Mouse (Mus musculus) ES-E14 (cell line): Measurements from ENCODE around the gene E2f1.

Experiments used
- CHD2 ChIP-seq: IDR thresholded peaks from 2 replicates; pipeline ENCODE4 v1.6.1; 2014; ENCODE audit warnings: mild to moderate bottlenecking, low read depth, low read length, inconsistent platforms
- HCFC1 ChIP-seq: IDR thresholded peaks from 2 replicates; pipeline ENCODE4 v1.6.1; 2012; ENCODE audit warnings: low read length, inconsistent platforms, borderline replicate concordance; ENCODE audit not compliant: insufficient read depth
- MAFK ChIP-seq: IDR thresholded peaks from 2 replicates; pipeline ENCODE4 v1.6.1; 2014; ENCODE audit warnings: mild to moderate bottlenecking, low read depth, low read length, inconsistent platforms; ENCODE audit not compliant: insufficient read depth
- ZC3H11A ChIP-seq: IDR thresholded peaks from 2 replicates; pipeline ENCODE4 v1.6.1; 2012; ENCODE audit warnings: low read depth, mild to moderate bottlenecking, inconsistent platforms, low read length, borderline replicate concordance

DNA sequence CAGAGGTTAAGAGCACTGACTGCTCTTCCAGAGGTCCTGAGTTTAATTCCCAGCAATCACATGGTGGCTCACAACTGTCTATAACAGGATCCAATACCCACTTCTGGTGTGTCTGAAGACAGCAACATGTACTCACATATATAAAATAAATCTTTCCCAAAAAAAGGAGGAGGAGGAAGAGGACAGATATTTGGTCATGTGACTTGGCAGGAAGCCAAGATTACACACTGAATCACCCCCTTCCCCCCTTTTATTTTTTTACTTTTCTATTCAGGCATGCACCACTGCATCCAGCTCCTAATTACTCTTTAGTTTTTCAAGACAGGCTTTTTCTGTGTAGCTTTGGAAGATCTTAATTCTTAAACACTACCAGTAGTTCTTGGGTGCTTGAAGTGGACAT is 48.2 kb downstream of the E2f1 start:
- TF ChIP-seq CHD2 (no peak), MAFK (no peak), ZC3H11A (no peak), HCFC1 (no peak)
